Mouse (Mus musculus) C2C12 (cell line): ENCODE data around the gene Il20.

Experiments
- CEBPB ChIP-seq: IDR thresholded peaks from one replicate; pipeline ENCODE4 v1.6.1; 2011; ENCODE audit warnings: low read depth, mild to moderate bottlenecking, control low read depth, moderate library complexity
- CTCF ChIP-seq: IDR thresholded peaks from one replicate; pipeline ENCODE4 v1.5.1; 2011; ENCODE audit not compliant: control insufficient read depth, insufficient read depth, insufficient read length
- FOSL1 ChIP-seq: IDR thresholded peaks from one replicate; pipeline ENCODE4 v1.8.0; 2011; ENCODE audit warnings: mild to moderate bottlenecking, low read length; ENCODE audit not compliant: poor library complexity, insufficient read depth, severe bottlenecking
- MAX ChIP-seq: IDR thresholded peaks from one replicate; pipeline ENCODE4 v1.6.1; 2011; ENCODE audit warnings: mild to moderate bottlenecking, control low read depth
- MYOD1 ChIP-seq: IDR thresholded peaks from one replicate; pipeline ENCODE4 v1.6.1; 2011; ENCODE audit warnings: low read depth; ENCODE audit not compliant: control insufficient read depth, insufficient read length
- USF1 ChIP-seq: IDR thresholded peaks from one replicate; pipeline ENCODE4 v1.6.1; 2011; ENCODE audit warnings: low read depth, mild to moderate bottlenecking, control low read depth, moderate library complexity

- TF ChIP-seq CTCF (no peak), USF1 (no peak), MAX (no peak), MYOD1 (no peak), FOSL1 (no peak), CEBPB (no peak)
Measured at GRCm38 (mm10) chr1:130911401-130912010, at the start of gene Il20.
